In the genomic region with DNA sequence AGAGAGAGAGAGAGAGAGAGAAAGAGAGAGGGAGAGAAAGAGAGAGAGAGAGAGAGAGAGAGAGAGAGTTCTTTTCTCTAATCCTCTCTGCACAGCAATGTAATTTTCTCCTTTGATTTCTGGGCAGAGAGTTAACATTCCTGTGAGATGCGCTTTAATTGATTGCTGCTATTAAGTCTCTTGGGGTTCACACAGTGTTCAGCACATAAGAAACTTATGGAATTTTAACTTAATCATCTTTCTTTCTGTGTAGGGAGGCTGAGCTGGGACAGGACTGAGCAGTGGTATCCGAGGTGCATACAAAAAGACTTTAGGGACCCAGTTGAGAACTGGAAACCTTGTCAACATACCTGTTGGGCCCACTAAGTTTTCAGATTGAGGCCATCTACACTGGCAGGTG, we compare ENCODE assay signal across 24 mouse cellular contexts.
DNase-seq lines count a peak whose midpoint lies in the region; ATAC-seq lines count a peak whose summit lies in the region.
"Had no signal": no experiment of that assay in that cellular context is flagged by ENCODE, and none has a peak within 500 bp of the region (broad histone marks: within the 10 kb centered on the region; RNA-seq: fewer than 3 reads in every experiment).

No protein-coding gene starts in this region.

- no peaks in the 10 kb centered on the region for H3K27me3 ChIP-seq in embryonic facial prominence, embryonic 12.5 days
- H3K27me3 ChIP-seq in embryonic facial prominence, embryonic 10.5 days (replicated peaks; ENCODE audit: low read depth, poor library complexity, severe bottlenecking), result no peaks in the 10 kb centered on the region
- H3K27me3 ChIP-seq in embryonic facial prominence, embryonic 13.5 days, result no peaks in the 10 kb centered on the region
- no peaks in the 10 kb centered on the region for H3K27me3 ChIP-seq in limb, embryonic 13.5 days
- no peaks in the 10 kb centered on the region for H3K27me3 ChIP-seq in forebrain, embryonic 14.5 days (replicated peaks; ENCODE audit: control insufficient read depth, insufficient read depth, low read length)
- H3K27me3 ChIP-seq: forebrain, embryonic 13.5 days; heart, embryonic 13.5 days; hindbrain, embryonic 12.5 days; hindbrain, embryonic 15.5 days had no signal

- H3K9me3 ChIP-seq in embryonic facial prominence, embryonic 12.5 days, result no peaks in the 10 kb centered on the region
- H3K9me3 ChIP-seq in embryonic facial prominence, embryonic 10.5 days, result no peaks in the 10 kb centered on the region
- no peaks in the 10 kb centered on the region for H3K9me3 ChIP-seq in embryonic facial prominence, embryonic 13.5 days
- no peaks in the 10 kb centered on the region for H3K9me3 ChIP-seq in limb, embryonic 13.5 days
- no peaks in the 10 kb centered on the region for H3K9me3 ChIP-seq in forebrain, embryonic 14.5 days (replicated peaks; ENCODE audit: control insufficient read depth, low read length)
- H3K9me3 ChIP-seq: forebrain, embryonic 10.5 days; forebrain, embryonic 13.5 days; heart, embryonic 10.5 days; heart, embryonic 13.5 days; hindbrain, embryonic 12.5 days; hindbrain, embryonic 15.5 days had no signal

- ATAC-seq in embryonic facial prominence, embryonic 12.5 days (ENCODE audit: insufficient number of reproducible peaks, insufficient read depth, low FRiP score, low TSS enrichment), result no peak
- 0 out of 2 replicates have a peak, but pooled peaks have one; percentile 4 for ATAC-seq in embryonic facial prominence, embryonic 13.5 days (ENCODE audit: insufficient number of reproducible peaks, insufficient read depth, low FRiP score, low TSS enrichment, low read depth)
- 0 out of 2 replicates have a peak, but pooled peaks have one; percentile 7 for ATAC-seq in limb, embryonic 13.5 days (ENCODE audit: low FRiP score, low read depth)
- no peak for ATAC-seq in forebrain, embryonic 14.5 days
- ATAC-seq: activated CD4-positive, CD25-positive, alpha-beta regulatory T cell, adult 4 months; forebrain, embryonic 13.5 days; forebrain, postnatal 0 days; intestine, postnatal 0 days had no signal

- 0 out of 2 replicates have a peak, but pooled peaks cover 12% of the 10 kb centered on the region for H3K36me3 ChIP-seq in embryonic facial prominence, embryonic 12.5 days
- peaks cover 14% of the 10 kb centered on the region for H3K36me3 ChIP-seq in embryonic facial prominence, embryonic 10.5 days (replicated peaks)
- peaks cover 16% of the 10 kb centered on the region for H3K36me3 ChIP-seq in embryonic facial prominence, embryonic 13.5 days
- H3K36me3 ChIP-seq in limb, embryonic 13.5 days, result peaks cover 32% of the 10 kb centered on the region
- no peaks in the 10 kb centered on the region for H3K36me3 ChIP-seq in forebrain, embryonic 14.5 days (ENCODE audit: control insufficient read depth, insufficient read depth, low read length)
- H3K36me3 ChIP-seq: heart, embryonic 10.5 days; heart, embryonic 13.5 days; hindbrain, embryonic 12.5 days; hindbrain, embryonic 15.5 days had no signal

- H3K4me2 ChIP-seq in embryonic facial prominence, embryonic 12.5 days (replicated peaks), result no peak overlapping the region
- peak overlapping the region; percentile 40 for H3K4me2 ChIP-seq in embryonic facial prominence, embryonic 13.5 days
- no peak overlapping the region for H3K4me2 ChIP-seq in limb, embryonic 13.5 days (replicated peaks)
- H3K4me2 ChIP-seq in forebrain, embryonic 14.5 days (ENCODE audit: low read length), result no peak overlapping the region
- H3K4me2 ChIP-seq: forebrain, embryonic 13.5 days; heart, embryonic 13.5 days; hindbrain, embryonic 12.5 days; hindbrain, embryonic 15.5 days had no signal

- H3K4me1 ChIP-seq in embryonic facial prominence, embryonic 12.5 days, result peaks cover 30% of the 10 kb centered on the region
- peaks cover 30% of the 10 kb centered on the region for H3K4me1 ChIP-seq in embryonic facial prominence, embryonic 10.5 days
- peaks cover 48% of the 10 kb centered on the region for H3K4me1 ChIP-seq in embryonic facial prominence, embryonic 13.5 days
- H3K4me1 ChIP-seq in limb, embryonic 13.5 days, result peaks cover 48% of the 10 kb centered on the region
- no peaks in the 10 kb centered on the region for H3K4me1 ChIP-seq in forebrain, embryonic 14.5 days (ENCODE audit: control insufficient read depth, insufficient read depth, low read length)
- H3K4me1 ChIP-seq: forebrain, embryonic 10.5 days; forebrain, embryonic 13.5 days; heart, embryonic 10.5 days had no signal

- DNase-seq in embryonic facial prominence, embryonic 10.5 days (ENCODE audit: low spot score), result no peak
- DNase-seq in forebrain, embryonic 14.5 days (ENCODE audit: low spot score), result no peak
- no peak for DNase-seq in embryo, embryonic 11 days
- DNase-seq: adrenal gland, adult 8-10 months; adrenal gland, postnatal 25 days; cerebellum, adult 11-12 months; cerebellum, adult 8-10 months; cerebellum, postnatal 14 days; forebrain, postnatal 0 days; gastrocnemius, postnatal 36 days; heart, adult 2 months; heart, postnatal 14 days; heart, postnatal 4 days had no signal

- H3K9ac ChIP-seq in embryonic facial prominence, embryonic 12.5 days, result no peak overlapping the region
- H3K9ac ChIP-seq in embryonic facial prominence, embryonic 13.5 days, result no peak overlapping the region
- H3K9ac ChIP-seq in limb, embryonic 13.5 days, result no peak overlapping the region
- H3K9ac ChIP-seq in forebrain, embryonic 14.5 days (ENCODE audit: low read length), result no peak overlapping the region
- H3K9ac ChIP-seq: forebrain, embryonic 13.5 days; forebrain, postnatal 0 days; heart, embryonic 13.5 days; hindbrain, embryonic 12.5 days; hindbrain, embryonic 15.5 days had no signal

- peak overlapping the region; percentile 72; the same call in 1 of the 2 replicates for H3K27ac ChIP-seq in embryonic facial prominence, embryonic 12.5 days
- H3K27ac ChIP-seq in embryonic facial prominence, embryonic 10.5 days (replicated peaks), result no peak overlapping the region
- H3K27ac ChIP-seq in embryonic facial prominence, embryonic 13.5 days, result peak overlapping the region; percentile 86
- H3K27ac ChIP-seq in limb, embryonic 13.5 days, result peak overlapping the region; percentile 79
- H3K27ac ChIP-seq in forebrain, embryonic 14.5 days (ENCODE audit: low read depth, low read length), result no peak overlapping the region
- H3K27ac ChIP-seq: forebrain, embryonic 10.5 days; forebrain, embryonic 13.5 days; heart, adult 2 months; heart, embryonic 10.5 days; heart, embryonic 13.5 days; hindbrain, embryonic 12.5 days; hindbrain, embryonic 15.5 days had no signal

- WGBS in embryonic facial prominence, embryonic 12.5 days, result 56% methylated on average over 2 of the region's 2 CpGs
- 82% methylated on average over 2 of the region's 2 CpGs for WGBS in embryonic facial prominence, embryonic 10.5 days
- 32% methylated on average over 2 of the region's 2 CpGs for WGBS in embryonic facial prominence, embryonic 13.5 days
- 59% methylated on average over 2 of the region's 2 CpGs for WGBS in limb, embryonic 13.5 days
- 75% methylated on average over 2 of the region's 2 CpGs for WGBS in forebrain, embryonic 14.5 days

- H3K4me3 ChIP-seq in embryonic facial prominence, embryonic 12.5 days, result no peak overlapping the region
- no peak overlapping the region for H3K4me3 ChIP-seq in embryonic facial prominence, embryonic 10.5 days
- no peak overlapping the region for H3K4me3 ChIP-seq in embryonic facial prominence, embryonic 13.5 days
- no peak overlapping the region for H3K4me3 ChIP-seq in limb, embryonic 13.5 days
- H3K4me3 ChIP-seq in forebrain, embryonic 14.5 days (ENCODE audit: low read depth, low read length), result no peak overlapping the region
- H3K4me3 ChIP-seq: forebrain, embryonic 10.5 days; forebrain, embryonic 13.5 days; heart, adult 2 months; heart, embryonic 10.5 days; heart, embryonic 13.5 days; hindbrain, embryonic 12.5 days; hindbrain, embryonic 15.5 days had no signal

Comparison
In these comparisons a context has a peak if more than half of its experiments do, and no peak if none do; other contexts are left out.
1. ATAC-seq: peak in embryonic facial prominence, embryonic 13.5 days (single experiment) and limb, embryonic 13.5 days (single experiment); none in embryonic facial prominence, embryonic 12.5 days (single experiment) and forebrain, embryonic 14.5 days (single experiment).
2. H3K27ac ChIP-seq: peak in embryonic facial prominence, embryonic 12.5 days (single experiment), embryonic facial prominence, embryonic 13.5 days (single experiment) and limb, embryonic 13.5 days (single experiment); none in embryonic facial prominence, embryonic 10.5 days (single experiment) and forebrain, embryonic 14.5 days (single experiment).